Mouse (Mus musculus): ENCODE measurements around the gene Egfem1. TPM values are rescaled to one million over a fixed set of nuclear protein-coding genes. Genes with fewer than 3 reads are reported as not detected.

The Egfem1 gene
- 0.46 TPM in 1 of 2 replicates, not detected in the other for total RNA-seq (2021)
- long read RNA-seq: 0 reads

DNA sequence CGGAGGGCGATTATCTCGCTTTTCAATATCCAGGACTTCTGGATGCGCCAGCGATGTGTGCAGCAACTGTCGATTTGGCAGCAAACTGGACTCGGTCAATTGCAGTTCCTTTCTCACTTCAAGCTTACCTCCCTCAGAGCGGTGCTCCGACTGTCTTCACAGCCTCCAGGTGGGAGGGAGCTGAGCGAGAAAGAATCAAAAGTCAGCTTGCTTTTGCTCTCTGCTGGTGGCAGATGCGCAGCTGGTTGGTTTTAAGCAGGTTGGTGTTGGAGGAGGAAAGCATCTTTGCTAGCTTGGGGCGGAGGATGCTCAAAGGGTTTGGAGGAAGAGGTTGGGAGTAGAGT is at the start of gene Egfem1:
TSS of gene Egfem1 (plus strand) at position 72 of the 344 bp plus-strand sequence.
- DNase-seq: no peak

DNA sequence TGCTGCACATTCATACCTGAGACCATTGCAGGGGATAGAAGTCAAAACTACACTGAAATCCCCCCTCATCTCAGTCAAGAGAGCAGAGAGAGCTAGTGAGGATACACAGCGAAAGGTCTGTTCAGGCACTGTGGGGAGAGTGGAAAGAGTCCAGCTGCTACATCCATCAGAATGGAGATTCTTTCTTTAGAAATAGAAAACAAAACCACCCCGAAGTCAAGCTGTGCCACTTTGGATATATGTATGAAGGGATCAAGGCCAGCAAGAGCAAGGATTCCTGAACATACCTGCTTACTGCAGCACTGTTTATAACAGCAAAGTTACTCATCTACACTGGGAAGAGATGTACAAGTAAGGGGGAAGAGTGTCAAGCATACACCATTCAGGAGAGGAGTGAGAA is 48.7 kb upstream of the Egfem1 start:
- no peak for DNase-seq

DNA sequence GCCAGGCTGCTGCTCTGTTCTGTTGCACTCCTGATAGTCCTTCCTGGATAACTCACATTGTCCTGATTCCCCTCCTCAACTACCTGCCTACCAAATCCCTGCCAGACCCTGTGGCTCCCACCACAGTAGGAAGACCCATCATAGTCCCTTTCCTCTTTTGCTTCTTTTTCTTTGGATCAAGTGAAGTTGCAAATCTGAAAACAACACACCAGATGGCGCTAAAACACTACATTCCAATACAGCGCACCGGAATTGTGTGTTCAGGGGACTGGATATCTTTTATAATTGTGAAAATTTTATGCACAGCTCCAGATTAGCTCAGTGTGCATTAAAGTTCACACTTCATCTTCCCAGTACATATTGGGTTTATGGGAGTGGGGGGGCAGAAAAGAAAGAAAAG is 45.7 kb upstream of the Egfem1 start:
- peak; percentile 4 for DNase-seq

DNA sequence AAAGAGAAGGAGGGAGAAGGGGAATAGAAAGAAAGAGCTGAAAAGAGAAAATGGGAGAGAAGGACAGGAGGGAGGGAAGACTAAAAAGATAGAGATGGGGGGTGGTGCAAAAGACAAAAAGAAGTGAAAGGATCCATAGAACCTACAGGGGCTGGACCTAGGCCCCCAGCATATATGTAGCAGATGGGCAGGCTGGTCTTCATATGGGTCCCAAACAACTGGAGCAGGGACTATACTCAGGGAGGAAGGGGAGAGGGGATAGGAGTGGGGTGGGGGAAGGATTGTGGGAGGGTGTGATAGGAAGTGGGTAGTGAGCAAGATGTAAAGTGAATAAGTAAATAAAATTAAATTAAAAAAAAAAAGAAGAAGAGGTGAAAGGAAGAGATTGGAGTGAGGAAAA is 45.2 kb upstream of the Egfem1 start:
- no peak for DNase-seq

- no peak for DNase-seq
These were observed 41.8 kb upstream of the Egfem1 start for GRCm38 (mm10) chr3:29040064-29040463.

- no peak for DNase-seq
These were observed 35.5 kb upstream of the Egfem1 start for GRCm38 (mm10) chr3:29046281-29046680.

DNA sequence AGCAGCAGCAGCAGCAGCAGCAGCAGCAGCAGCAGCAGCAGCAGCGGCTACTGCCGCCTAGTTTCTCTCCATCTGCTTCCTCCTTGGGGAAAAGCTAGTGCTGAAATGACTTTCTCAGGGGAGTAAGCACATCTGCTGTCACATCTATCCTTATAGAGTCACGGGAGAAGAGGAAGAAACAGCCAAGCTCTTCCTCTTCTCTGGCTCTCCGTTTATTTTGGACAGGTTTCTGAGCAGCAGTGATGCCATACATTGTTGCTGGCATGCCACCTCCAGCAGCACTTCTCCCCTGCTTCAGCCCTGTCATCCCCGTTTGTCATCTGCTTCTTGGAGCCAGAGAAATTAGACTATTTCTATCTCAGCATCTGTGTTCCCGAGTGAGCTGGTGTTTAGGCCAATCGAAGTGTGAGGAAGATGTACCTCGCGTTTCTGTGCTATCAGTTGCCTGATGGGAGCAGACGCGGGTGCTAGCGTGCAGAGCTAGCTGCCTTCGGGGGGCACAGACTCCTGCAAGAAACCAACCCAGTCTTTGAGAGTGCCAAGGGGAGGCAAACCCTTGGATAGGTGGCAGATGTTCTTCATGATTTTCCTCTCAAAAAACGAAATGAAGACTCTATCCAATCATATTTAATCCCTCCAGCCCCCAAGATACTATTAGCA is 34.4 kb upstream of the Egfem1 start:
- DNase-seq: no peak

DNA sequence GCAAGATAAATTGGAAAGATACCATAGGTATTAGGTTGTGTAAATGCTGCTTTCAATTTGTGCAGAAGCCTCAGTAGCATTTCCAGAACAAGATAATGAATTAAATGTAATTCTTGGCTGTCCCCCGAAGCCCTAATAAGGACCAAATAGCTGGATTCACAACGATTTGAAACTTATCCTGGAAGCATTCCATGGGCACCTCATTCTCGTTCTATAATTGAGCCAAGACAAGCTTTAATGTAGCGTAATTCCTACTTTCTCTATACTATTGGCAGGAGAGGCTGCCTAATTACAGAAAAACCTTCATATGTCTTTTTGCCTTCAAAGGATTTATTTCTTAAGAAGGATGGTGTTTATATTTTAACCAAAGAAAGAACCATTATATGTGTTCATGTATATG is 18.7 kb upstream of the Egfem1 start:
- no peak for DNase-seq

GRCm38 (mm10) chr3:29068428-29069098 is 13.3 kb upstream of the Egfem1 start:
- DNase-seq: no peak

- no peak for DNase-seq
These were observed 10.5 kb upstream of the Egfem1 start for GRCm38 (mm10) chr3:29071315-29071714.

DNA sequence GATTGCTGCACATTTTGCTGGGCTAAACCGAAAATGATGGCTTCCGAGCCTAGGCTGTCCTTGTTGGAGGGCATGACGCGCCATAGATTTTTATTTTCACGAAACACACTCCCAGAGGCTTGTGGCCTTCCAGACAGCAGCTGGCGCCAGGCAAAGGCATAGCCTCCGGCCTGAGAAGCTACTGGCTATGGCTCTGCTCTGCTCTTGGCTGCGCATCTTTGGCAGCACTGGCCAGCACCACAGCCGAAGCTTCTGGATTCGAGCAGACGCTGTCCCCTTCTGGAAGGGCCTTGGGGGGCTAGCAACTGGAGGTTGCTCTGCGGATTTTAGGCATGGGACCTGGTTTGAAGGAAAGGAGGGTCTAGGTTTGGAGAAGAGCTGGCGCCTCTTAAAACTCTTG is 306 bp upstream of the Egfem1 start:
- no peak for DNase-seq

- DNase-seq: peak; percentile 15
These were observed 623 bp downstream of the Egfem1 start for GRCm38 (mm10) chr3:29082296-29082995.

- DNase-seq: no peak
These were observed 1.1 kb downstream of the Egfem1 start for GRCm38 (mm10) chr3:29082996-29083350.

DNA sequence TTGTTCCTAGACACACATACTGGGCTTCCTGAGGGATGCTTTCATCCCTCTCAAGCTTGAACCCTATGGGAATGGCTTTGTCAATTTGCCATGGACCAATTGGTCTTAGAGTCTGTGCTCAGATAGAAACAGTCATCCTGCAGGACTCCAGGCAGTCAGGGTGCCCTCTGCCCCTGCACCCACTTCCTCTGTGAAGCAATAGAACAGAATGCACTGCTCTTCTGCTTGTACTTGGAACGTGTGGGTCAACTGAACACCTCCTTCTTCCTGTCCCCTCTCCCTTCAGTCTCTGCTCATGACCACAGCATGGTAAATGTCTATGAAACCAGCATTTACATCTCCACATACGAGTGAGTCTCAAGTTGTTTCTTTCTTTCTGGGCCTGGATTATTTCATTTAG is 16.6 kb downstream of the Egfem1 start:
- no peak for DNase-seq

DNA sequence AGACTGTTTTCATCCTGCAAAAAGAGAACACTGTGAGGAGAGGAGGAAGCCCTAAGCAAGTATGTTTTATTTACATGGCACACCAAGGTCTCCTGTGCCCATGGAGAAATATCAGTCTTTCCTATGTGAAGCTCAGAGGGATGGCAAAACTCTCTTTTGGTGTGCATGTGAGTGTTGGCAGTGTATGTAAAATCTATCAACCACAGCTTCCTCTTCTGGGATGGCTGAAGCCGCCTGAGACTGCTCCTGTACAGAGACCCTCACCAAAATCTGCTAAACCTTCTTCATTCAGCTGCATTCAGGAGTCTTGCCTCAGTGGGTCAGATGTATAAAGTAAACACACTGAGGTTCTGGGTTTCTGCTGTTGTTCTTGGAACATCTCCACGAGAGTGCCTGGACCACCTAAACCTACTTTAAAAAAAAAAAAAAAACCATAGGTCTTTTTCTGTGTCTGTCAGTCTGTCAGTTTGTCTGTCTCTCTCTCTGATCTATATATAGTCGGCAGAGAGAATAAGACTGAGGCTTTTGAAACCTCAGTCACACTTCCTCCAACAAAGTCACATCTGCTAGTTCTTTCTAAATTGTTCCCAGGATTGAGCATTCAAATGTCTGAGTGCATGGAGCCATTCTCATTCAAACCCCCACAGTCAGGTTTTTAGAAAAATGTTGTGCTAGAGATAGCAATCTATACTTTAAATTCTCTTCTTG is 24.3 kb downstream of the Egfem1 start:
- no peak for DNase-seq

- no peak for DNase-seq
These were observed 25.3 kb downstream of the Egfem1 start for GRCm38 (mm10) chr3:29107134-29107533.

DNA sequence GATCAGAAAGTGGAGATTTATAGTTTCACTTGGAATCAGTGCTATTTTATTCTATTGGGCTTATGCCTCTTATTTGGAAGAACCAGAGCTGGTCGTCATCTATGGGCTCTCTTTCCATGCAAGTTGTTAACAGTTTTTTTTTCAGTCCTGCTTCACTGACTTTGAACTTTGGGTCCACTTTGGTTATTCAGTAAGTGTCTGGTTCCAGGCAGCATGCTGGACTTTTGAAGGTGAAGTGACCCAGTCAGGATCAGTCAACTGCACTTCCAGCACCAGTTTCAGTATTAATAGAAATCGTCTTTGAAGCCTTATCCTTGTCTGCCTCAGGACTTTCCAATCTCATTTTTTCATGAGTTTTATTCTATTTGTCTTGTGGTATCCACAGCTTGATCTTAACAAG is 28.5 kb downstream of the Egfem1 start:
- DNase-seq: no peak

DNA sequence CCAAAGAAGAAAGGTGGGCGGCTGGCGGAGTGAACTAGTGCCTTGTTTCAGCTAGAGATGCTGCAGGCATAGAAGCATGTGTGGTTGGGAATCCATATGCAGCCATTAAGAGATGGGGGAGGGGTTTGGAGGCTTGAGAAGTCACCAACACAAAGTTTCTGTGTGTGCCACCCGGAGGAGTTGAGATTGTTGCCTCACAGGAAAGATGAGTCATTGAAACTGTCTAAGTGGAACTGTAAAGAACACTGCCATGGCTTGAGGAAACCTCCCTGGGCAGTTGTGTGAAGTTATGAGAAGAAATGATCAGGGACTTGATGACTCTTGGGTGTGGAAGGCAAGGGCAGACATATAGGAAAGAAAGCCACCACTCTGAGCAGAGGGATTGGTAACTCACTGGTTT is 32.7 kb downstream of the Egfem1 start:
- no peak for DNase-seq

DNA sequence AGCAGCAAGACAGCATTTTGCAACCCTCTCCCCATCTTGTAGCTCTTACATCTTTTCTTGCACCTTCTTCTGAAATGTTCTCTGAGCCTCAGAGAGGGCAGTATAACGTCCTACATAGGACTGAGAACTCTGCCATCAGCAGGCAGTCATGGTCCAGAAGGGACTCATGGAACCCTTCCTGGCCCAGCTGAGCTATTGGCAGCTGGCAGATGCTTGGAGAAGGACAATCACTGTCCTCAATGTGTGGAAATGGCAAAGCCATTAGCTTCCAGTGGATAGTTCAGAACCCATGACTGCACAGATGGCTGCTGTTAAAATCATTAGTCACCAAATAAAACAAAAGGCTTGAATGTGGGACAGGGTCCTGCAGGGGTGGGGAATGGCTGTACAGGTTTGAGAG is 35.6 kb downstream of the Egfem1 start:
- no peak for DNase-seq

- no peak for DNase-seq
These were observed 40.7 kb downstream of the Egfem1 start for GRCm38 (mm10) chr3:29122556-29122955.

DNA sequence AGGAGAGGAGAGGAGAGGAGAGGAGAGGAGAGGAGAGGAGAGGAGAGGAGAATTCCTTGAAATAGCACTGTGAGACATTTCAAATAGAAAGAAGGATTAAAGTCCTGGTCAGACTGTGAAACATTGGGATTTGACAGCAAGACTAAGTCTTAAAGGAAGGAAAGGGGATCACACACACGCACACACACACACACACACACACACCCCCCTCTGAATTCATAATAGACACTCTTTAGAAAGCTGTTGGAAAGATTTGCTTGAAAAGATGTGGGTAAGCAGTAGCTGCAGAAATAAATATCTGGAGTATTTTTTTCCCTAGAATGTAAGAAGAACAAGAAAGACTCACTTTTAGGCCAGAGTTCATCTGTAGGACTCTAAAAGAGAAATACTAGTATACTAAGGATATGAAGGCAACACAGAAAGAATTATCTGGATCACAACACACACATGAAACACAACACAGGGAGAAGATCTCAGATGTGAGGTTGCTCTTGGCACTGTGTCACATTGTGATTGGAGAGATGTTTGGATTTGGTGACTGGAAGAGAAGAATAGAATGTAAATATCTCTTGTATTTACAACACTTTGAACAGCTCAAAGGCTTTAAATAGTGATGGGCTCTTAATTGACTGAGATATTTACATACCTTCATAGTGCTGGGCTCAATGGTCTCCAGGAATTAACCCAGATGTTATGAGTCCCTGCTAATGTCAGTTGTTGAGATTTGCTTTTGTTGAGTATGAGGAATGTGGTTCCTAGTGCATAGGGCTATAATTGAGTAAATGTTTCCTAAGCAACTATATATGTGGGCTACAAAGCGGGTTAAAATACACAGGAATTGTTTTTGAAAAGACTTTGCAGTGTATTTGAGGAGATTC is 50.5 kb downstream of the Egfem1 start:
- DNase-seq: no peak

- DNase-seq: no peak
These were observed 52.7 kb downstream of the Egfem1 start for GRCm38 (mm10) chr3:29134509-29134908.

All from adrenal gland, postnatal 25 days (tissue).